Mouse (Mus musculus) right cerebral cortex, postnatal 36 days (tissue): ENCODE measurements around the gene Serpina1a.
"Not testable (repeated sequence)": the region's sequence is repeated elsewhere in the genome, so short reads cannot be mapped to it uniquely, and the experiment has no call there.

ENCODE experiments used
- DNase-seq, 2 experiments: peaks; one replicate each; pipeline ENCODE4 v3.0.0; 2022; ENCODE audit warnings: low spot score in 2 of 2, mixed read lengths in 1 of 2

Gene Serpina1a

DNA sequence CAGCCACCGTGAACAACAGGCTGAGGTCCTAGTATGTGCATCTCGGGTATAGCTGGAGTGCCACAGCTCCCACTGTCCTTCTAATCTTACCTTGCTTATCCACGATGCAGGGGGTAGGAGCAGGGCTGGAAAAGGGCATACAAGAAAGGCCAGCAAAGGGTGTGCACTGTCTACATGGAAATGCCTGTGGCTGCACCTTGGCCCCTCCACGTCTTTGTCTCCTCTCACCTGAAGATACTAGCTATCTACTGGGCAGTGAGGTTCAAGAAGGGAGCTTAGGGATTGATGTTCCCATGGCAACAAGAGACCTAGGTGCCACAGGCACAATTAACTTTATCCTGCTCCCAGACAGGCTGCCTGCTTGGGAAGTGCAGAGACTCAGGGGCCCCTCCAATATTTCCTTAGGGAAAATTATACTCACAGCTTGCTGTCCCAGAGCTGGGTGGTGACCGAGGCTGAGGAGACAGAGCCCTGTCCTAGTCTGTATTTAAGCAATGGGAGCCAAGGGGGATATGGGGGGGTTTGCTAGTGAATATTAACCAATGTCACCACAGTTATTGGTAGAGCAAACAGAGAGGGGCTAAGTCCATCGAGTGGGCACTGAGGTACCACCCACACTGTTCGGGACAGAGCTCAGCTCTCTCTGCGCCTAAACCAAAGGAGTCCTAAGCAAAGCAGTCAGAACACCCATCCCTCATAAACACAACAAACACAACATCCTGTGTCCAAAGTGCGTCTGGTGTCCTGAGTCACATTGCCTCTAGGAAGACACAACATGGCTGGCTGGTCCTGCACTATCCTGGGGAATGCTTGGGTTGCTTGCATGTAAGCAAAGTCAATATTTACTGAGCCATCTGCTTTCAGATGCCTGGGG, at the start of gene Serpina1a:
Gene Serpina1a (minus strand): TSS at position 462 of the 874 bp plus-strand sequence.
- not testable (repeated sequence) for DNase-seq

DNA sequence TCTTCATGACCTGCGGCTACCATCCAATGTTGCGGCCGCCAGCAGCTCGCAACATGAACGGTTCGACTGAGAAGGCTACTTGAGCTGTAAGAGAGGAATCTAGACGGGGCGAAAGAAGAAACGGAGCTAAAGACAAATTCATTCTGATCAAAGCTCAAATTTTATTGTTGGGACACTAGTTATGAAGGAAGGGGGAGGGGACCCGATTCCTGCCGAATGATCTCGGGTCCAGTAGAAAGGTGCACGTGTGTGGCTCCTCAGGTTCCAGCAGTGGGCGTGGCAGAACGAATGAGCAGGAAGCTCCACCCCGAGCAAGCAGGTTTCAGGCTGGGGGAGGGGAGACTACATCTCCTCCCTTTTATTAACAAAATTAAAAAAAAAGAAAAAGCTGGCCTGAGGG, 45.8 kb upstream of the Serpina1a start:
- not testable (repeated sequence) for DNase-seq

DNA sequence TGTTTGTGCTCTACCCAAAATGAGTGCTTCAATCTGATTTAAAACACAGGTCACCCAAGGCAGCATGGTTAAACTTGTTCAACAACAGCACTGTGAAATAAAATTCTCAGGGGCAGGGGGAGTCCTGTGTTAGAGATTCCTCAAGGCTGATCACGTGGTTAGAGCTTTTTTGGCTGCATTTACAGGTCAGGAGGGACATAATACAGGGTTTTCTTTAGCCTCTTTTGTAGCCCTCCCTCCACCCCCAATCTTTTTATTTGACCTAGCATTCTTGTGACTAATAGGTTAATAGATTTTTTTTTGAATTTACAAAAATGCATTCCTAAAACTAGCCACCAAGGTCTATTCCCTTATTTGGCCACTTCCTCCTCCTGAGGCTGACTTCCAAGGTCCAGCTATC, 44.4 kb upstream of the Serpina1a start:
- DNase-seq = not testable (repeated sequence)

DNA sequence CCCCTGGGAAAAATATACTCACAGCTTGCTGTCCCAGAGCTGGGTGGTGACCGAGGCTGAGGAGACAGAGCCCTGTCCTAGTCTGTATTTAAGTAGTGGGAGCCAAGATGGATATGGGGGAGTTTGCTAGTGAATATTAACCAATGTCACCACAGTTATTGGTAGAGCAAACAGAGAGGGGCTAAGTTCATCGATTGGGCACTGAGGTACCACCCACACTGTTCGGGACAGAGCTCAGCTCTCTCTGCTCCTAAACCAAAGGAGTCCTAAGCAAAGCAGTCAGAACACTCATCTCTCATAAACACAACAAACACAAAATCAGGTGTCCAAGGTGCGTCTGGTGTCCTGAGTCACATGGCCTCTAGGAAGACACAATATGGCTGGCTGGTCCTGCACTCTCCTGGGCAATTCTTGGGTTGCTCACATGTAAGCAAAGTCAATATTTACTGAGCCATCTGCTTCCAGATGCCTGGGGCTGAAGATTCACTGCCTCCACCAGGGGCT, 41.5 kb upstream of the Serpina1a start, which contains the start of gene Serpina1c:
Gene Serpina1c (minus strand): TSS at position 51 of the 504 bp plus-strand sequence.
- DNase-seq = not testable (repeated sequence)

DNA sequence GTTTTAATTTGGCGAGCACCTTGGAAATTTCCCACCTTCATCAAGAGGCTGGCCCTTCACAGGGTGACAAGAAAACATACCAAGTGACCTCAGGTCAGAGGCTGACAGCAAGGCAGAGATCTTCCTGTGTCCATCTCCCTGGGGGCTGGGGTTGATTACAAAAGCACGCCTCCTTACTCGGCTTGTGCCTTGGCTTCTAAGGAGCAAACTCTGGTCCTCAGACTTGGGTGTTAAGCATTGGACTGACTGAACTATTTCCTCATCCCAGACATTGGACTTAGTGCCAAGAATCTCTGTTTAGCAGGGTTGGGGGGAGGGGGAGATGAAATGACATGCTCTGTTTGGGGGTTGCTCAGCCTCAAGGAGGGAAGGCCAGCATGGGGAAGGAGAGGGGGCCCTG, 38.6 kb upstream of the Serpina1a start:
- DNase-seq = not testable (repeated sequence)

DNA sequence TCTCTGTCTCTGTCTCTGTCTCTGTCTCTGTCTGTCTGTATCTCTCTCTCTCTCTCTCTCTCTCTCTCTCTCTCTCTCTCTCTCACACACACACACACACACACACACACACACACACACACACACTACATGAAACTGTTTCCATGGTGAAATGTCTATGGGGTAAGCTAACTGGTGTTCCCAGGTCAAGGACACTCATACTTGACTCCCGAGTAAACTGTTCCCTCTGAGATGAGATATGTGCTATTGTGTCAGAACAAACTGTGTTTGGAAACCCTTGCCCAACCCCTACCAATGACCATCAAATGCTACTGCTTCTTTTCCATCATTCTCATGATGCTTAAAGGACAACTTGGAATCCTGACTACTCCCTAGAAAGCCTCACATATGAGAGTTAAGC, 3.5 kb upstream of the Serpina1a start:
- not testable (repeated sequence) for DNase-seq

DNA sequence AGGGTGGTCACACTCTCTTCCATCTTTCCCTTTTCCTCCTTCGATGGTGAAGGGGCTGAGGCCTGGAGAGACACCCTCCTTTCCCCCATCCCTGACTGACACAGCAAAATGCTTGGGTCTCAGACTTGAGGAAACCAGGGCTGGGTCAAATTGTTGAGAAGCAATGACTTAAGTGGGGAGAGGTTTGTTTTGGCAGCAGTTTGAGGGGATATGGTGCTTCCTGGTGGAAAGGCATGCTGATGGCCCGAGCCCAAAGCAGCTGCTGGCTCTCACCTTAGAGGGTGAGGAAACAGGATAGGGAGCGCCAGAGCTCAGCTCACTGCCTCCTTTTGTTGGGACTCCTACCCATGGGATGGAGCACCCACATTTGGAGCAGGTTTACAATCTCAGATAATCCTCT, 2.4 kb downstream of the Serpina1a start:
- no peak for DNase-seq

DNA sequence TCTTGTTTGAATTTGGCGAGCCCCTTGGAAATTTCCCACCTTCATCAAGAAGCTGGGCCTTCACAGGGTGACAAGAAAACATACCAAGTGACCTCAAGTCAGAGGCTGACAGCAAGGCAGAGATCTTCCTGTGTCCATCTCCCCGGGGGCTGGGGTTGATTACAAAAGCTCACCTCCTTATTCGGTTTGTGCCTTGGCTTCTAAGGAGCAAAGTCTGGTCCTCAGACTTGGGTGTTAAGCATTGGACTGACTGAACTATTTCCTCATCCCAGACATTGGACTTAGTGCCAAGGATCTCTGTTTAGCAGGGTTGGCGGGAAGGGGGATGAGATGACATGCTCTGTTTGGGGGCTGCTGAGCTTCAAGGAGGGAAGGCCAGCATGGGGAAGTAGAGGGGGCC, 2.8 kb downstream of the Serpina1a start:
- not testable (repeated sequence) for DNase-seq

DNA sequence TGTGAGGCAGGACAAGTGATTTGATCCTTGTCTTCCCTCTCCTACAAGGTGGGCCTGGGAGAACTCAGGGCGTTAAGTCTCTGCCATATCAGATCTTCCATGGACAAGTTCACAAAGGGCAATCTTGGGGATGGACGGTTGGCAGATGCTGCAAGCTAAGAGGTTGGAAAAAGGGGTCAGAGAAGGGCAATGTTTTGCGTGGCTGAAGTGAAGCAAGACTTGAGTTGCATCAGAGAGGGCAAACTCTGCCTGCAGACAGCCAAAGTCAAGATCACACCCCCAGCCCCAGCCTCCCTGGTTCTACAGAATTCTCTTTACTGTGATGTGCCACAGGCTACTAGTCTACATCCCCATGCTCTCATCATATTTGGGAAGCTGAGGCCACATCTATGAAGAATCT, 3.8 kb downstream of the Serpina1a start:
- not testable (repeated sequence) for DNase-seq

DNA sequence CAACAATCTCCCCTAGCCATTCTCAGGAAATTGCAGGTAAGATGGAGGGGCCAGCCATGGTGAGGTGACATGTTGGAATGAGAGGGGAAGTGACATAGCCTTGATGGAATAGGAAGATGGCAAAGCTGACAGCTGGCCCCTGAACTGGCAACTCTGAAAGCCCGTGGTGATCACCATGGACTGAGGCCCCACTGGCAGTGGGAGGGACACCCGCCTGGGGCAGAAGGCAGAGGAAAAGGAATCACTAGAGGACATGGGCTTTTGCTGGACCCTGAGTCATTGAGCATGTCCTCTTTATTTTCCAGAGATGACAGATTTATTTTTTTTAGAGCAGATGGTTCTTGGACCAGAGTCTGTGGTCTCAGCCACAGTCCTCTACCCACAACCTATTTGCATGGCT, 10.3 kb downstream of the Serpina1a start:
- not testable (repeated sequence) for DNase-seq

DNA sequence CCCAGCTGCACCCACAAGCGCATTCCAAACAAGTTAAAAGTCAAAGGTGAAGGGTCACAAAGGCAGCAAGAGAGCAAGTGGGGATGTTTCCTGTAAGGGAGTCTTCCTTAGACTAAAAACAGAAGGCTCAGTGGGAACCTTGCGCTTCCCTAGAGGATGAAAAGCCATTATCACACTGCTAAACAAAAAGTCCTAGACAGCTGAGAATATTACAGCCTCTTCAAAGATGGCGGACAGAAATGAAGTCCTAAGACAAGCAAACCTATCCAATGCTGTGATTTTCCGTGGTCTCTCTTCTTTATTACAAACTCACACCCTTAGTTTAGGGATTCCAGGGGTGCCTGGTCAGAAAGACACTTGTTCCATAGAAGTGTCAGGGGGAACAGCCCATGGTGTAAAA, 33.1 kb downstream of the Serpina1a start, which contains the start of gene Serpina1b:
Gene Serpina1b (minus strand): TSS at position 101 of the 400 bp plus-strand sequence.
- not testable (repeated sequence) for DNase-seq

DNA sequence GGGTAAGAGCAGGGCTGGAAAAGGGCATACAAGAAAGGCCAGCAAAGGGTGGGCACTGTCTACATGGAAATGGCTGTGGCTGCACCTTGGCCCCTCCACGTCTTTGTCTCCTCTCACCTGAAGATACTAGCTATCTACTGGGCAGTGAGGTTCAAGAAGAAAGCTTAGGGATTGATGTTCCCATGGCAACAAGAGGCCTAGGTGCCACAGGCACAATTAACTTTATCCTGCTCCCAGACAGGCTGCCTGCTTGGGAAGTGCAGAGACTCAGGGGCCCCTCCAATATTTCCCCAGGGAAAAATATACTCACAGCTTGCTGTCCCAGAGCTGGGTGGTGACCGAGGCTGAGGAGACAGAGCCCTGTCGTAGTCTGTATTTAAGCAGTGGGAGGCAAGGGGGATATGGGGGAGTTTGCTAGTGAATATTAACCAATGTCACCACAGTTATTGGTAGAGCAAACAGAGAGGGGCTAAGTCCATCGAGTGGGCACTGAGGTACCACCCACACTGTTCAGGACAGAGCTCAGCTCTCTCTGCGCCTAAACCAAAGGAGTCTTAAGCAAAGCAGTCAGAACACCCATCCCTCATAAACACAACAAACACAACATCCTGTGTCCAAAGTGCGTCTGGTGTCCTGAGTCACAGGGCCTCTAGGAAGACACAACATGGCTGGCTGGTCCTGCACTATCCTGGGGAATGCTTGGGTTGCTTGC, 35.5 kb downstream of the Serpina1a start:
- not testable (repeated sequence) for DNase-seq

DNA sequence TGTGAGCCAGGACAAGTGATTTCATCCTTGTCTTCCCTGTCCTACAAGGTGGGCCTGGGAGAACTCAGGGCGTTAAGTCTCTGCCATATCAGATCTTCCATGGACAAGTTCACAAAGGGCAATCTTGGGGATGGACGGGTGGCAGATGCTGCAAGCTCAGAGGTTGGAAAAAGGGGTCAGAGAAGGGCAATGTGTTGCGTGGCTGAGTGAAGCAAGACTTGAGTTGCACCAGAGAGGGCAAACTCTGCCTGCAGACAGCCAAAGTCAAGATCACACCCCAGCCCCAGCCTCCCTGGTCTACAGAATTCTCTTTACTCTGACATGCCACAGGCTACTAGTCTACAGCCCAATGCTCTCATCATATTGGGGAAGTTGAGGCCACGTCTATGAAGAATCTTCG, 39.5 kb downstream of the Serpina1a start:
- DNase-seq = not testable (repeated sequence)
